Mouse (Mus musculus): Measurements from ENCODE around the gene Ebf1. TPM values are rescaled to one million over a fixed set of nuclear protein-coding genes. Genes with fewer than 3 reads are reported as not detected.

The Ebf1 gene
- polyA plus RNA-seq, 1 experiment from 2014 or later, result 7.9 TPM

GRCm38 (mm10) chr11:44792816-44793215 lies 175.7 kb downstream of the Ebf1 start:
- no peaks in the 10 kb centered on the region for H3K36me3 ChIP-seq (ENCODE audit: control insufficient read depth, insufficient read depth, low read length)
- 24% methylated on average over 3 of the region's 3 CpGs for WGBS
- no peaks in the 10 kb centered on the region for H3K9me3 ChIP-seq (ENCODE audit: control insufficient read depth, low read length)
- no peaks in the 10 kb centered on the region for H3K4me1 ChIP-seq (ENCODE audit: control insufficient read depth, insufficient read depth, low read length)
- no peak overlapping the region for H3K4me3 ChIP-seq (ENCODE audit: low read length)
- H3K27me3 ChIP-seq (replicated peaks; ENCODE audit: control insufficient read depth, insufficient read depth, low read length), result no peaks in the 10 kb centered on the region
- H3K9ac ChIP-seq (ENCODE audit: low read depth, low read length), result no peak overlapping the region
- H3K27ac ChIP-seq (ENCODE audit: low read length), result no peak overlapping the region
- H3K4me2 ChIP-seq (ENCODE audit: low read depth, low read length), result no peak overlapping the region
- no peak for ATAC-seq

- Histone ChIP-seq H3K4me2 (ENCODE audit: low read depth, low read length) (no peak overlapping the region), H3K4me1 (ENCODE audit: control insufficient read depth, insufficient read depth, low read length) (no peaks in the 10 kb centered on the region), H3K9ac (ENCODE audit: low read depth, low read length) (no peak overlapping the region), H3K27ac (ENCODE audit: low read length) (no peak overlapping the region), H3K27me3 (replicated peaks; ENCODE audit: control insufficient read depth, insufficient read depth, low read length) (no peaks in the 10 kb centered on the region), H3K36me3 (ENCODE audit: control insufficient read depth, insufficient read depth, low read length) (no peaks in the 10 kb centered on the region), H3K4me3 (ENCODE audit: low read length) (no peak overlapping the region), H3K9me3 (ENCODE audit: control insufficient read depth, low read length) (no peaks in the 10 kb centered on the region)
- no peak for ATAC-seq
- 81% methylated on average over 4 of the region's 4 CpGs for WGBS
These were observed 177.8 kb downstream of the Ebf1 start for GRCm38 (mm10) chr11:44794883-44795282.

DNA sequence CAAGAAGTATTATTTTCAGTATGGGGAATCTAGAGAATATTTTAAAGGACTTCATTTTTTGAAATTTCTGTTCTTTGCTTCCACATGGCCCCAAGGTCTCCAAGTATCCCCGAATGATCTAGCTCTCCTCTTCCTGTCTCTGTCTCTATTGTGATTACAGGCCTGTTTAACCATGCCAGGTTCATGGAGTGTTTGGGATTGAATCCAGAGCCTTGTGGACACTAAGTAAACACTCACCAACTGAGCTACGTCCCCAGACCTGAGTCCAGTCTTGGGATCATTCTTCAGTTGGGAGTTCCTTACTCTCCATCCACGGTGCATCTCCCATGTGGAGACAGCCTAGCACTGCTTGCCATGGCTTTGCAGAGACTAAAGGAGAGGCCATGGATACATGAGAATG lies 178.7 kb downstream of the Ebf1 start:
- H3K9me3 ChIP-seq (ENCODE audit: control insufficient read depth, low read length), result no peaks in the 10 kb centered on the region
- no peak overlapping the region for H3K9ac ChIP-seq (ENCODE audit: low read depth, low read length)
- H3K27ac ChIP-seq (ENCODE audit: low read length), result no peak overlapping the region
- H3K4me2 ChIP-seq (ENCODE audit: low read depth, low read length), result no peak overlapping the region
- no peaks in the 10 kb centered on the region for H3K4me1 ChIP-seq (ENCODE audit: control insufficient read depth, insufficient read depth, low read length)
- 63% methylated on average over 3 of the region's 3 CpGs for WGBS
- H3K4me3 ChIP-seq (ENCODE audit: low read length), result no peak overlapping the region
- ATAC-seq, result no peak
- H3K36me3 ChIP-seq (ENCODE audit: control insufficient read depth, insufficient read depth, low read length), result no peaks in the 10 kb centered on the region
- no peaks in the 10 kb centered on the region for H3K27me3 ChIP-seq (replicated peaks; ENCODE audit: control insufficient read depth, insufficient read depth, low read length)

- H3K36me3 ChIP-seq (ENCODE audit: control insufficient read depth, insufficient read depth, low read length), result no peaks in the 10 kb centered on the region
- H3K9ac ChIP-seq (ENCODE audit: low read depth, low read length), result no peak overlapping the region
- H3K4me1 ChIP-seq (ENCODE audit: control insufficient read depth, insufficient read depth, low read length), result no peaks in the 10 kb centered on the region
- H3K27ac ChIP-seq (ENCODE audit: low read length), result no peak overlapping the region
- H3K27me3 ChIP-seq (replicated peaks; ENCODE audit: control insufficient read depth, insufficient read depth, low read length), result no peaks in the 10 kb centered on the region
- no peak overlapping the region for H3K4me3 ChIP-seq (ENCODE audit: low read length)
- H3K4me2 ChIP-seq (ENCODE audit: low read depth, low read length), result no peak overlapping the region
- no peak for ATAC-seq
- 44% methylated on average over 3 of the region's 3 CpGs for WGBS
- H3K9me3 ChIP-seq (ENCODE audit: control insufficient read depth, low read length), result no peaks in the 10 kb centered on the region
These were observed 181.2 kb downstream of the Ebf1 start for GRCm38 (mm10) chr11:44798270-44798669.

DNA sequence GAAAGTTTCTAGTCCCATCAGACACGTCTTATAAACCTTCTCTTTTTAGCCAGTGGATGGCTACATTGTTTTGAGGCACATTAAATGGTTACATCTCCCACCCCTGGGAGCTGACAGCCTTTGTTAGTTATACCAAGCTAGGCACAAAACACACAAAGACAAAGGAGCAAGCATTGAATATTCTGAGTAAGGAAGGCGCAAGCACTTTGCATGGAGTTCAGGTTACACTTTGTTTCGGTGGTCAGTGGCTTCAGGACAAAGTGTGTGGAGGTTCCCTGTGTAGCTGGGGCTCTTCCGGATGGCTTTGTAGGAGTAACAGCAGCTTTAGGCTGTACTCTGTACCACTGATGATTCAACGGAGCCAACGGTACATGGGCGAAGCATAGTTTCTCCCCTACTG lies 186.9 kb downstream of the Ebf1 start:
- Histone ChIP-seq H3K36me3 (ENCODE audit: control insufficient read depth, insufficient read depth, low read length) (no peaks in the 10 kb centered on the region), H3K4me3 (ENCODE audit: low read length) (no peak overlapping the region), H3K9me3 (ENCODE audit: control insufficient read depth, low read length) (no peaks in the 10 kb centered on the region), H3K27me3 (replicated peaks; ENCODE audit: control insufficient read depth, insufficient read depth, low read length) (no peaks in the 10 kb centered on the region), H3K4me1 (ENCODE audit: control insufficient read depth, insufficient read depth, low read length) (no peaks in the 10 kb centered on the region), H3K4me2 (ENCODE audit: low read depth, low read length) (no peak overlapping the region), H3K9ac (ENCODE audit: low read depth, low read length) (no peak overlapping the region), H3K27ac (ENCODE audit: low read length) (no peak overlapping the region)
- WGBS, result 88% methylated on average over 7 of the region's 7 CpGs
- ATAC-seq, result no peak

DNA sequence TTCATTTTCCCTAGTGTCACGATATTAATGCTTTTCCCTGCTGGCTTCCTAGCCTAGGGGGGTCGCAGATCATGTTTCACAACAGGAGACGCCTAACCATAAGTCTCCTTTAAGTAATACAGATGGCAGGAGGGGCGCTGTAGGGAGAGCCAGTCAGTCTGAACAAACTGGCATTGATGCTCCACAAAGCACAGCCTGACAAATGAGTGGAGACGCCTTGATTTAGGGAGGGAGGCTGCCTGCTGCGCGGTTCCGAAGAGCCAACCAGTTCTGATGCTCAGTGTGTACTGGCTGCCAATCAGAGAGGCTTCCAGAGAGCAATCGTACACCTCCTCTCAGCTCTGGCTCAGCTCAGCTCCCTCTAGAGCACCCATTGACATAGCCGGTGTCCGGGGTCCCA lies 189.5 kb downstream of the Ebf1 start:
- H3K9me3 ChIP-seq (ENCODE audit: control insufficient read depth, low read length), result no peaks in the 10 kb centered on the region
- no peak overlapping the region for H3K9ac ChIP-seq (ENCODE audit: low read depth, low read length)
- H3K36me3 ChIP-seq (ENCODE audit: control insufficient read depth, insufficient read depth, low read length), result no peaks in the 10 kb centered on the region
- no peaks in the 10 kb centered on the region for H3K27me3 ChIP-seq (replicated peaks; ENCODE audit: control insufficient read depth, insufficient read depth, low read length)
- H3K4me3 ChIP-seq (ENCODE audit: low read length), result no peak overlapping the region
- H3K27ac ChIP-seq (ENCODE audit: low read length), result no peak overlapping the region
- no peak overlapping the region for H3K4me2 ChIP-seq (ENCODE audit: low read depth, low read length)
- H3K4me1 ChIP-seq (ENCODE audit: control insufficient read depth, insufficient read depth, low read length), result no peaks in the 10 kb centered on the region
- 17% methylated on average over 11 of the region's 11 CpGs for WGBS
- no peak for ATAC-seq

DNA sequence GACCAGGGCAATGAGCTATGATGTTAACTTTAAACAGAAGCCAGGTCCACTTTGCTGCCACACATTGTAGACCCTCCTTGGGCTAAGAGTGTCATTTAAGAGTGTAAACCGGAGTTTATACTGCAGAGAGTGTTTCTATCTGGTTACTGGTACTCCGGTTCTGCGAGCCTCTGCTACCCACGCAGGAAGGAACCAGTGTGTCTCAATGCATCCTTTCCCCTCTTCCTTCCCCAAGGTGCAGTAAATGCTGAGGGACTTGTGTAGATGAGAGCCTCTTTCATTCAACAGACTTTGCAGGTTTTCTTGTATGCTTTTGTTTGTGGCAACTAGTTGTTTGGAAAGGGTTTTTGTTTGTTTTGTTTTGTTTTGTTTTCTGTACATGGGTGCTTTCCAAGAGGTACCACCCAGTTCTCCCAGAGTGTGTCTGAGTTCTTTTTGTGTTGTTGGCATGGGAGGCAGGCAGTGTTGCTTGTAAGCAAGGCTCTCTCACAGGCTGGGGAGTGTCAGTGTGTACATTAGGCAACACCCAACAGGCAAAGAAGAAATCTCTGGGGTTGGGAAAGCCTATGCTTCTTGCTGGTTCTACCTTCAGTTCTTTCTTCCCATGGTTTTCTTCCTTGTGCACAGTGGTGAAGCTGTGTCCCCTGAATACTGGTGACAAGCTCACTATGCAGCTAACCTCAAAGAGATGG lies 191.9 kb downstream of the Ebf1 start:
- 76% methylated on average over 4 of the region's 4 CpGs for WGBS
- no peaks in the 10 kb centered on the region for H3K27me3 ChIP-seq (replicated peaks; ENCODE audit: control insufficient read depth, insufficient read depth, low read length)
- no peaks in the 10 kb centered on the region for H3K36me3 ChIP-seq (ENCODE audit: control insufficient read depth, insufficient read depth, low read length)
- H3K9ac ChIP-seq (ENCODE audit: low read depth, low read length), result no peak overlapping the region
- no peak overlapping the region for H3K4me3 ChIP-seq (ENCODE audit: low read length)
- no peak overlapping the region for H3K27ac ChIP-seq (ENCODE audit: low read length)
- H3K4me1 ChIP-seq (ENCODE audit: control insufficient read depth, insufficient read depth, low read length), result no peaks in the 10 kb centered on the region
- no peak for ATAC-seq
- no peaks in the 10 kb centered on the region for H3K9me3 ChIP-seq (ENCODE audit: control insufficient read depth, low read length)
- no peak overlapping the region for H3K4me2 ChIP-seq (ENCODE audit: low read depth, low read length)

DNA sequence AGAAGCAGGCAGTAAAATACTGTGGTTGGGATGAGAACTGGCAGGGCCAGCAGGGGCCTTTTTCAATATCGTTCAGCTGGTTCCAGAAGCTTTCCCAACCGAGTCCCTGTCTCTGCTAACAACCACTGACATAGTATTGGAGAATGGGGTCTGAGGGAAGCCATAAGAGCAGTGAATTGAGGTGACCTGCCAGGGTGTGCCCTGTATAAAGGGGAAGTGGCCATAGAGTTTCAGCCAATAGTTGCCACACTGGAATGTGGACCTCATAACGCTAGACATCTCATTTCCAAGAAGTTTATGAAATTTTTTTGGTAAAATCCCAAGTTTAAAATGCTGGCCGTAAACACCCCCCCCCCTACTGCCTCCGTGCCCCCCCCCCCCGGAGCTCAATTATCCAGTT lies 193.9 kb downstream of the Ebf1 start:
- Histone ChIP-seq H3K36me3 (ENCODE audit: control insufficient read depth, insufficient read depth, low read length) (no peaks in the 10 kb centered on the region), H3K27me3 (replicated peaks; ENCODE audit: control insufficient read depth, insufficient read depth, low read length) (no peaks in the 10 kb centered on the region), H3K9ac (ENCODE audit: low read depth, low read length) (no peak overlapping the region), H3K9me3 (ENCODE audit: control insufficient read depth, low read length) (no peaks in the 10 kb centered on the region), H3K4me2 (ENCODE audit: low read depth, low read length) (no peak overlapping the region), H3K27ac (ENCODE audit: low read length) (no peak overlapping the region), H3K4me3 (ENCODE audit: low read length) (no peak overlapping the region), H3K4me1 (ENCODE audit: control insufficient read depth, insufficient read depth, low read length) (no peaks in the 10 kb centered on the region)
- WGBS, result 70% methylated on average over 6 of the region's 6 CpGs
- ATAC-seq, result no peak

GRCm38 (mm10) chr11:44812193-44812746 lies 195.2 kb downstream of the Ebf1 start:
- no peaks in the 10 kb centered on the region for H3K4me1 ChIP-seq (ENCODE audit: control insufficient read depth, insufficient read depth, low read length)
- no peak overlapping the region for H3K4me2 ChIP-seq (ENCODE audit: low read depth, low read length)
- no peak overlapping the region for H3K9ac ChIP-seq (ENCODE audit: low read depth, low read length)
- no peak for ATAC-seq
- no peak overlapping the region for H3K27ac ChIP-seq (ENCODE audit: low read length)
- H3K27me3 ChIP-seq (replicated peaks; ENCODE audit: control insufficient read depth, insufficient read depth, low read length), result no peaks in the 10 kb centered on the region
- H3K9me3 ChIP-seq (ENCODE audit: control insufficient read depth, low read length), result no peaks in the 10 kb centered on the region
- no peak overlapping the region for H3K4me3 ChIP-seq (ENCODE audit: low read length)
- no peaks in the 10 kb centered on the region for H3K36me3 ChIP-seq (ENCODE audit: control insufficient read depth, insufficient read depth, low read length)
- 87% methylated on average over 5 of the region's 5 CpGs for WGBS

DNA sequence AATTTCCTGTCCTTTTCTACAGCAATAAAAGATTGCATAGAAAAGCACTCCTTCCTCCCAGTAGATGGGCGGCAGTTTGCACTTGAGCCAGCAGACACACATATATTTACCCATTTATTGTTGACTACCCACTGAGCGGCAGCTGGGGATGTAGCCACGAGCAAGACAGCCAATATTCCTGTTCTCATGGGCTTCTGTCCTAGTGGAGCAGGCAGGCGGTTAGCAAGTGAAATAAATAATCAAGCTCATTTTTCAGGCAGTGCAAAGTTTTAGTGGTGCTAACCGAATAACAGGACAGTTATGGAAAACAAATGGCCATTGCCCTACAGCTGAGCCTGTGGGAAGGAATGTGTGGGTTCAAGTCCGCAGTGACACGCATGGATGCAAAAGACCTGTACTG lies 196.4 kb downstream of the Ebf1 start:
- Histone ChIP-seq H3K4me1 (ENCODE audit: control insufficient read depth, insufficient read depth, low read length) (no peaks in the 10 kb centered on the region), H3K27ac (ENCODE audit: low read length) (no peak overlapping the region), H3K9ac (ENCODE audit: low read depth, low read length) (no peak overlapping the region), H3K27me3 (replicated peaks; ENCODE audit: control insufficient read depth, insufficient read depth, low read length) (no peaks in the 10 kb centered on the region), H3K9me3 (ENCODE audit: control insufficient read depth, low read length) (no peaks in the 10 kb centered on the region), H3K36me3 (ENCODE audit: control insufficient read depth, insufficient read depth, low read length) (no peaks in the 10 kb centered on the region), H3K4me3 (ENCODE audit: low read length) (no peak overlapping the region), H3K4me2 (ENCODE audit: low read depth, low read length) (no peak overlapping the region)
- WGBS, result 71% methylated on average over 7 of the region's 7 CpGs
- no peak for ATAC-seq
